Mouse (Mus musculus) cerebellum, postnatal 10 days (tissue): ENCODE results near the gene Dcp1b.

Source experiments
- DNase-seq, 2 experiments: peaks; one replicate each; pipeline ENCODE4 v3.0.0; 2021; ENCODE audit warnings: mixed read lengths in 2 of 2

The Dcp1b gene

GRCm38 (mm10) chr6:119175078-119175853 lies at the start of gene Dcp1b:
Gene Dcp1b (plus strand): TSS chr6:119175253.
- DNase-seq = peak; percentile 94 to 97

DNA sequence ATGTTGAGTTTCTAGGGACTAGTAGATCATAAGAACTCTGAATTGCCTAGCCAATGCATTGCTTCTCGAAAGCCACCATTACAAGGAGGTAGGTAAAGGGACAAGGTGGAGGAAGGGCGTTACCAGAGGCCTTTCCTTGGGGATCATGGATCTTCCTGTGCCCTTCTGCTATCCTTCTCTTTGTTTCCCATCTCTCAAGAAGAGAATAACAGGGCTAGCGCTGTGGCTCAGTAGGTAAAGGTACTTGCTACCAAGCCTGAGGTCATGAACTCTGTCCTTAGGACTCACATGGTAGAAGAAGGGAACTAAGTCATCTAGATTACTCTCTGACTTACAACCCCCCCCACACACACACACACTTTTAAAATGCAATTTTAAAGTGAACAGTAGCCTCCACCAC lies 48.1 kb upstream of the Dcp1b start:
- no peak for DNase-seq

DNA sequence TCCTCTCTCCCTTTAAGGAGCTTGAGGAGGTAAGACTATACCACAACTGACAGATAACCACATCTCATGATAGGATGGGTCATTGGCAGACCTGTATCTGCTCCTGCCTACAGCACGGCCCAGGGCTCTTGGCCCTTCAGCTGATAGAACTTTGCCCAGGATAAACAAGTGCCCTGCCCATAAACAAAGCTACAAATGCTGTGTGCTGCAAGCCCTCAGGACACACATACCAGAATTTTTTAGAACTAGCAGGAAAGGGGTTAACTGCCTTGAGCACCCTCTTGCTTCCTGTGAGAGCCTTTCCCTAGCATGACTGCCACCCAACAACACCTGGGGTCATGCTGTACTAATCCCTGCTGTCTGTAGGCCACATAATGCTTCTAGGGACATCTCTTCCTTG lies 47.0 kb upstream of the Dcp1b start:
- DNase-seq = no peak

DNA sequence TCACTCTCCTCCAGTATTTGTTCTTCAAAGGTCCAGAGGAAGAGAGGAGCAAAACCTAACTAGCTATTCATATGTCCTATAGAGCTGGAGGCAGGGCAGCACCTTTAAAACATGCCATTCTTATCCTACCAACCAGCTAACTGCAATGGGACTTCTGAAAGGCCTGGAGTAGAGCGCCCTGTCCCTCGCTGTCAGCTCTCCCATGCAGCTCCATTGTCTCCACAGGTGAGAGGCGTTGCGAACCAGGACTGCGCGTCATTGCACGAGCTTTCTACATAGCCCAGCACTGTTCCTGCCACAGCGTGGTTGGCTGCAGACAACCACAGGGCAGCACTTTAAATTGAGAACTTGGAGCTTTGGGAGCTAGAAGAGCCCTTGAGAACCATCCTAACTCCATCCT lies 46.5 kb upstream of the Dcp1b start:
- DNase-seq = no peak

DNA sequence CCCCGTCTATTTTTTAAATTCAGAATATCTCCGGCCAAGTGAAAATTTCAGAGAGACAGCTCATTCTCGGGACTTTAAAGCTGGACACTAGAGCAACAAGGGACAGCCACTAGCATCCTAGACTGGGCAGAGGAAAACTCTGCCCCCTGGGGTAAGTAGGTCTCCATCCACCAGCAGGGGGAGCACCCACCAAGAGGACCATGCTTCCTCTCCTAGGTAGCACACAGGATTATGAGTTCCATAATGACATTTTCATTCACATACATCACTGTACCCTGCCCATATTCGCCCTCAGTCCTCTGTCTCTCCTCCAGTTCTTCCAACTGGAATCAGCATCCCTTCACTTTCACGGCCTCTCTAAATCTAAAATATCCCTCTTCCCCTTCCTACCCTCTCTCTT lies 45.4 kb upstream of the Dcp1b start:
- peak; percentile 79 to 81 for DNase-seq

GRCm38 (mm10) chr6:119132111-119132735 lies 42.8 kb upstream of the Dcp1b start:
- no peak for DNase-seq

DNA sequence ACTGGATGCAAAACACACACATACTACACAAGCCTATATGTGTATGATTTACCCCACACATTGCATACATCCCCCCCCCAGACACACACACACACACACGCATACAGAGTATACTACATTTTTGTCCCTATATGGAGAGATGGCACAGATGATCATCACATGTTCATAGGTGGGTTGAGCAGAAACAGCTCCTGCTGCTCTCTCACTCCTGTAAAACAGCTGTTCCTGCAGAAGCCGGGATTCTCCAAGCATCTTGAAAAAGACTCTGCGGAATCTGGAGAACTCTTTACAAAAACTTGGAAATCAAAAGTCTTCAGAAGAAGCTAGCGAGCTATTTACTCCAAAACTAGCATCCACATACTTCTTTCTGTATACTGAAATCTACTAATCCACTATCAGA lies 42.2 kb upstream of the Dcp1b start:
- DNase-seq = no peak

DNA sequence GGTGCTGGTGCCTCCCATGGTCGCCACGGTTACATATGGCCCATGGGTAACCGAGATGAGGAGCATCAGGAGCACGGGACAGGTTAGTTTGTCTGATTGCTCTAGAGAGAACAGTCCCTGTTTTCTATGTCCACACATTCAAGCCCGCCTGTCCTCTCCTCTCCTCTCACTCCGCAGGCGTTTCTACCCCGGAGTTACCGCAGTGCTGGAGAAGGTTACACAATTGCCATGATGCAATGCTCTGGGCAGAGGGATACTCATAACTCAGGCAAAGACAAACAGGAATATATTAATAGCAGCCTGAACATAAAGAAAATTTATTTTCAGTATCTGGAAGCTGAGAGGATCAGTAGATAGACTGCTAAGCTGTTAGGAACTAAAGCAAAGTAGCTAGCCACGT lies 37.3 kb upstream of the Dcp1b start:
- no peak for DNase-seq

- no peak for DNase-seq
These were observed 35.5 kb upstream of the Dcp1b start for GRCm38 (mm10) chr6:119139561-119139960.

GRCm38 (mm10) chr6:119145109-119145508 lies 29.9 kb upstream of the Dcp1b start:
- no peak for DNase-seq

GRCm38 (mm10) chr6:119165677-119166076 lies 9.4 kb upstream of the Dcp1b start:
- DNase-seq = no peak

GRCm38 (mm10) chr6:119174307-119175074 lies 562 bp upstream of the Dcp1b start:
- no peak for DNase-seq

GRCm38 (mm10) chr6:119176103-119176502 lies 1.1 kb downstream of the Dcp1b start:
- no peak for DNase-seq

- DNase-seq = no peak
These were observed 2.0 kb downstream of the Dcp1b start for GRCm38 (mm10) chr6:119177101-119177500.

GRCm38 (mm10) chr6:119180188-119180587 lies 5.1 kb downstream of the Dcp1b start:
- DNase-seq = no peak

DNA sequence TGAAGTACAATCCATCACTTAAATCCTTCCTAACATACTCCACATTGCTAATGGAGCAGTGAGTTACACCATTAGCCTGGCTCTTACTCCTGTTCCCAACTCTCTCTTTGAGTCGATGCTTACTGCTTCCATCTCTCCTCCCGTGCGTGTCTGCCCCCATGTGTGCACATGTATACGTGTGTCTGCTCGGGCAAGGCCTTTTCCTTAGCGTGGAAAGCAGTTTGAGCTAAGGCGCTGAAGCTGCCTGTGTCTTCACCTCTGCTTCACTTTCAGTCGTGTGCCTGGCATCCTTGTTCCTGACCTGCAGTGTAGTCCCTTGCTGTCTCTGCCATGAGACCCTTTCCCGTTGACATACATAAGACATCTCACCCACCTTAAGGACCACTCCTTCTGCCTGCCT lies 7.2 kb downstream of the Dcp1b start:
- no peak for DNase-seq

- peak in 1 of 2 experiments; percentile 32 for DNase-seq
These were observed 8.7 kb downstream of the Dcp1b start for GRCm38 (mm10) chr6:119183781-119184180.

GRCm38 (mm10) chr6:119186658-119187057 lies 11.6 kb downstream of the Dcp1b start:
- DNase-seq = peak; percentile 66 to 69

DNA sequence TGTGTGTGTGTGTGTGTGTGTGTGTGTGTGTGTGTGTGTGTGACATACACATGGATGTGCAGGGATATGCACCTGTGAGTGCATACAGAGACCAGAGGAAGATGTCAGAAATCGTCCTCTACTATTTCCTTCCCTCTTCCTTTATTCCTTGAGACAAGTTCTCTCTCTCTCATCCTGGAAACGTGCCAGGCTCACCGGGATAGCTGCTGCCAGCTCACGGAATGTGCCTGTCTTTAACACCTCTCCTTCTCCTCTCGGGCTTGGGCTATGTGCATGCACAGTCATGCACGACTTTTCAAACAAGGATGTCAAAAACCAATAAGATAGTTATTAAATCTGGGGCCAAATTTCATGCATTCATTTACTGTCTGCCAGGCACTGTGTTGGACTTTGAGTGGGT lies 12.6 kb downstream of the Dcp1b start:
- DNase-seq = peak; percentile 41 to 55

DNA sequence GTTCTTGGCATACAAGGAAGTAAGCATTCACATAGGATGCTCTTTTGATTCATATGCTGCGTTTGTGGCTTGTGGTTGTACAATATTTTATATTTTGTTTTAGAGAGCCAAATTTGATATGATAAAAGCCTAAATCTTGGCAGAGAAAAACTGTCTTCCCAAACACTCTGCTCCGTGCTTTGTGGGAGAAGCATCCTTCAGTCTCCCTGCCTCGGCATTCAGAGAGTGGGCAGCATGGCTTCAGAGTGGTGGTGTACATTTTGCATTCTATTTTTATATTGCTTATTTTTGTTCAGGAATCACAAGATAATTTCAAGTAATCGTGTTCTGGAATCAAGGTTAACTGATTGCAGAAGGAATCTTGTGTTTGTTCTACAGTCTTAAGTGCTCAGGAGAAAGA lies 16.4 kb downstream of the Dcp1b start:
- DNase-seq = no peak

GRCm38 (mm10) chr6:119193571-119194154 lies 18.6 kb downstream of the Dcp1b start:
- no peak for DNase-seq

GRCm38 (mm10) chr6:119194161-119194560 lies 19.1 kb downstream of the Dcp1b start:
- DNase-seq = no peak

GRCm38 (mm10) chr6:119194601-119195000 lies 19.5 kb downstream of the Dcp1b start:
- DNase-seq = no peak
